Mouse (Mus musculus) cerebellum, adult 11-12 months (tissue): ENCODE measurements around the gene Qars.

Experiments
- DNase-seq: peaks from one replicate; pipeline ENCODE4 v3.0.0; 2022

Qars gene

DNA sequence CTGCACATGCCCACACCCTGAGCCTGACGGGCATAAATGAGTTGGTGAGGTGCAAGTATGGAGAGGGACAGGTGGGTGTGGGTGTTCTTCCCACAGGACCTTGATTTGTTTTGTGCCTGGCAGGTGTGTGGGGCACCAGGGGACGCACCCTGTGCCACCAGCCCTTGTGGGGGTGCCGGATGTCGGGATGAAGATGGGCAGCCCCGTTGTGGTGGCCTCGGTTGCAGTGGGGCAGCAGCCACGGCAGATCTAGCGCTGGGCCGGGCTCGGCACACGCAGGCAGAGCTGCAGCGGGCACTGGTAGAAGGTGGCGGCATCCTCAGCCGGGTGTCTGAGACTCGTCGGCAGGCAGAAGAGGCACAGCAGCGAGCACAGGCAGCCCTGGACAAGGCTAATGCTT, 19.1 kb upstream of the Qars start:
- DNase-seq = peak; percentile 36

DNA sequence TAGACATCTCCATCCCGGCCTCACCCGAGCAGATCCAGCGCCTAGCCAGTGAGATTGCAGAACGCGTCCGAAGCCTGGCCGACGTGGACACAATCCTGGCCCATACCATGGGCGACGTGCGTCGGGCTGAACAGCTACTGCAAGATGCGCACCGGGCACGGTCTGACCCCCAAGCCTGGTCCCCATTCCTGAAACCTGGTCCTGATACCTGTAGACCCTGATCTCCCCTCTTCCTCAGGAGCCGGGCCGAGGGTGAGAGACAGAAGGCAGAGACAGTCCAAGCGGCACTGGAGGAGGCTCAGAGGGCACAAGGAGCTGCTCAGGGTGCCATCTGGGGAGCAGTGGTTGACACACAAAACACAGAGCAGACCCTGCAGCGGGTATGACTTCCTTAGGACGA, 18.3 kb upstream of the Qars start:
- DNase-seq = peak; percentile 45

DNA sequence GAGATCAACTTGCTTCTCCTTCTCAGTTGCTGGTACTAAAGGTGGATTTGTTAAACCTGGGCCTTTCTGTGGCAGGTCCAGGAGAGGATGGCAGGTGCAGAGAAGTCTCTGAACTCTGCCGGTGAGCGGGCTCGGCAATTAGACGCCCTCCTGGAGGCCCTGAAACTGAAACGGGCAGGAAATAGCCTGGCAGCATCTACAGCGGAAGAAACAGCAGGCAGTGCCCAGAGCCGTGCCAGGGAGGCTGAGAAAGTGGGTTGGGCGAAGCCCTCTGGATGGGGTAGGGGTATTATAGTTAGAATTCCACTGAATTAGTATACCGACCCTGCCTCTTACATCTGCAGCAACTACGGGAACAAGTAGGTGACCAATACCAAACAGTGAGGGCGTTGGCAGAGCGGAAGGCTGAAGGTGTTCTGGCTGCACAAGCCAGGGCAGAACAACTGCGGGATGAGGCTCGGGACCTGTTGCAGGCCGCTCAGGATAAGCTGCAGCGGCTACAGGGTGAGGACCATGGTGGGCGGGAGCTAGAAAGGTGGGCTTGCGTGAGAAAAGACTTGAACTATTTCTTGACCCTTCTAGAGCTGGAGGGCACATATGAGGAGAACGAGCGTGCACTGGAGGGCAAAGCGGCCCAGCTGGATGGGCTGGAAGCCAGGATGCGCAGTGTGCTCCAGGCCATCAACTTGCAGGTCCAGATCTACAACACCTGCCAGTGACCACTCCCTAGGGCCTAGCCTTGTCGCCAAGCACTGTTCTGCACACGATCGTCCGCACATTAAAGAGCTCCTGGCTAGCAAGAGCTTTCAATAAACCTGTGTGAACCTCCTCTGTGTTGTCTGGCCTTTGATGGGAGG, 17.6 kb upstream of the Qars start:
- DNase-seq = no peak

DNA sequence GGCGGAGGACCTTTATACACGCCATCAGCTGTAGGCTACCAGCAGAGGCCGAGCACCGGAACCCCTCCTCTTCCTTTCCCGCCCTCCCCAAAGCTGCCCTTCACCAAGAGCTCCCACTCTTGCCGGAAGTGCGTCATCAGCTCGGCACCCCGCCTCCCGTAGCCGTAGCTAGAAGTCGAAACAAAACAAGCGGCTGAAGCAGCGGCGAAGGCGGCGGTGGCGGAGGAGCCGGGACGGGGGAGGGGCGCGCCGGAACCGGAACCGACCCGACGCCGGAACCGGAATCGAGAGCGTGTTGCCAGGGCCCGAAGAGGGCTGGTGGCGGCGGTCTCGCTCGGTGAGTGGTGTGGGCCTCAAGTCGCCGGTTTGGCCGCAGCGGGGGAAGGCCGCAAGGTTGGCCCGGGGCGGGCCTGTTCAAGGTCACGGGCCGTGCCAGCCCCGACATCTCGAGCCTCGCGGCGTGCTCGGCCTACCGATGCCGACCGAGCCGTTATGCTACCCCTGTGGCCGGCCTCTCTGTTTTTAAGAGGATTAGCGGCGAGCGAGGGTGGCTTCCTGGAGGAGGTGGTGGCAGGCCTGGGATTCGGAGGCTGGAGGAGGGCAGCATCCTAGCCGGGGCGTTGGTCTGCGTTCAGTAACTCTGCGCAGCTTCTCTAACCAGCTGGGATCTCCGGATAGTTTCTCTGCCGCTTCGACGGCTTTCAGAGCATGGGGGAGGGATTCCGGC, 16.8 kb upstream of the Qars start, which contains the start of gene Usp19:
Gene Usp19, plus strand, starts transcription at position 44 of the 727 bp plus-strand sequence.
- DNase-seq = peak; percentile 98

DNA sequence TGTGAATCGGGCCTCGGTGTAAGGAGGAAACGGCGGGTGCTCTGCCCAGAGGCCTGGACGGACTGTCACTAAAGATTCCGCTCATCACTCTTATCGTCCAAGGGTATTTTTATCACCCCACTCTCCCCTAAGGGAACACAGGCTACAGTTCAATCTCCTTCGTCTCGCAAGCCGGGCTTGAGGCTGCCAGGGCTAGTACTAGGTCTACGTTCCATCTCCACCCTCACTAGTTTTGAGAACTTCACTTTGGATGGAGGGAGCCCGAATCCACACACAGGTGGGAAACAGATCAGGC, 16.3 kb upstream of the Qars start:
- no peak for DNase-seq

DNA sequence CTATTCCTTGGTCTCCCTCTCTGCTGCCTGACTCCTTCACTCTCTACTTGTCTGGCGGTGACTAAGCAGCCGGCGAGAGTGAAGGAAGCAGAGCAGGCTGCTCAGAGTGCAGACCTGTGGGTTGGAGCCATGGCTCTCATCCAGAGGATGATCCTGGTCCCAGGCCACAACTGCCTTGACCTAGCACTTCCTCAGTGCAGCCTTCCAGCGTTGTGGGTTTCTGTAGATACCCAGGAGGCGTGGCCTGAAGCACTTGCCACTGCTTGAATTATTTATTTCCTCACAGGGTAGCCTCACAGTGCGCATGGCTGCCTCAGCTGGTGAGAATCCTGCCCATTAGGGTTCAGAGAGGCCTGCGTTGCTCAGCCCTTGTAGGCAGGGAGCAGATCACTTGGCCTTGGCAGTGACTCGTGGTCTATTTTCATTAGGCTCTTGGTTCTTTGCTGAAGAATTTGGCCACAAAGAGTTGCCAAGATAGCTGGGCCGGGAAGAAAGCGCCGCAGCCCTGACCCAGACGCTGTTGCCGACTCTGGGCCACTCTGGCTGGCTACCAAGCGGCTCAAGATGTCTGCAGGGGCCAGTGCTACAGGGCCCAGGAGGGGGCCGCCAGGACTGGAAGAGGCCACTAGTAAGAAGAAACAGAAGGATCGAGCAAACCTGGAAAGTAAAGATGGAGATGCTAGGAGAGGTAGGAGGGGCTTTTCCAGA, 15.3 kb upstream of the Qars start:
- DNase-seq = no peak

DNA sequence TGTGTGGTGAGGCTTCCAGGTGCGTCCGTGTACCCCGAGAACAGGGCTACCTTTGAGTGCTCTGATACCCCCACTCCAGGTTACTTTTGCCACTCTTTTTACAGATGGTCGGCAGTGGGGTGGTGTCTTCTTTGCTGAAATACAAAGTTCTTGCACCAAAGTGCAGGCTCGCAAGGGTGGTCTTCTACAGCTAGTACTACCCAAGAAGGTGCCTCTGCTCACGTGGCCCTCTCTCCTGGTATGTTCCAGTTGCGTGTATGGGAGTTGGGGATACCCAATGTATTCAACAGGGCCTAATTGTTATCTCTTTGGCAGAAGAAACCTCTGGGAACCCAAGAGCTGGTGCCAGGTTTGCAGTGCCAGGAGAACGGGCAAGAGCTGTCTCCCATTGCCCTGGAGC, 14.3 kb upstream of the Qars start:
- DNase-seq = no peak

DNA sequence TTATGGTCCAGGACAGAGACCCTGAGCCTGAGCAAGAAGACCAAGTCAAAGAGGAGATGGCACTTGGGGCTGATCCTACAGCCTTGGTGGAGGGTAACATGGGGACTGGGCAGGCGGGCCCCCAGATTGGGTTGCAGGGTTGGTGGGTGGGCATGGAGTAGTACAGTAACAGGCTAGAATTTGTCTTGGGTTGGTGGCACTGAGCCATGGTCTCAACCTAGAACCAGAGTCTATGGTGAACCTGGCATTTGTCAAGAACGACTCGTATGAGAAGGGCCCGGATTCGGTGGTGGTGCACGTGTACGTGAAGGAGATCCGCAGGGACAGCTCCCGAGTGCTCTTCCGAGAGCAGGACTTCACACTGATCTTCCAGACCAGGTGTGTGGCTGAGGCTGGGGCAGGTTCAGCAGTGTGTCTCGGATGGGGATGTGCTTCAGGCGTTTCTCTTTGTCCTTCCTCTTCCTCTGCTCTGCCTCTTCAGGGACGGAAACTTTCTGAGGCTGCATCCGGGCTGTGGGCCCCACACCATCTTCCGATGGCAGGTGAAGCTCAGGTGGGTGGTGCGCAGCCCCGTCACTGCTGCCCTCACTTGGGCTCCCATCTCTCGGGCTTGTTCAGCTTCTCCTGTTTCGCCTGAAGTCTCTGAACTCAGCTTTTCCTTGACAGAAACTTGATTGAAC, 13.2 kb upstream of the Qars start:
- no peak for DNase-seq

DNA sequence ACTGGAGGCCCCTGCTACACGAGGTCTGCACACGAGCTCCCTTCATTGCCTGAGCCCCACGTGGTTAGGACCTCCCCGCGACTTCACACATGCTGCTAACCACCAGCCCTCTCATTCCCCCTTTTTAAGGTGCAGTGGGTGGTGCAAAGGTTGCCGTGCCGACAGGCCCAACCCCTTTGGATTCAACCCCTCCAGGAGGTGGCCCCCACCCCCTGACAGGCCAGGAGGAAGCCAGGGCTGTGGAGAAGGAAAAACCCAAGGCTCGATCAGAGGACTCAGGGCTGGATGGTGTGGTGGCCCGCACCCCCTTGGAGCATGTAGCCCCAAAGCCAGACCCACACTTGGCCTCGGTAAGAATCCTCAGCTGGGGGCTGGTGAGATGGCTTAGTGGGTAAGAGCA, 12.6 kb upstream of the Qars start:
- no peak for DNase-seq

DNA sequence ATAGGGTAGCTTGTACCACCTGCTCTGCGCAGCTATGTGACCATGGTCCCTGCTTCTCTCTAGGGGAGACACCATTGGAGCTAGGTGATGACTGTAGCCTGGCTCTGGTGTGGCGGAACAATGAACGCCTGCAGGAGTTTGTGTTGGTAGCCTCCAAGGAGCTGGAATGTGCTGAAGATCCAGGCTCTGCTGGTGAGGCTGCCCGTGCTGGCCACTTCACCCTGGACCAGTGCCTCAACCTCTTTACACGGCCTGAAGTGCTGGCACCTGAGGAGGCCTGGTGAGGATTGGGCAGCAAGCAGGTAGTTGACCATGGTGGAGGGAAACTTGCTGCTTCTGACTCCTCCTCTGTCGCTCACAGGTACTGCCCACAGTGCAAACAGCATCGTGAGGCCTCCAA, 8.3 kb upstream of the Qars start:
- no peak for DNase-seq

DNA sequence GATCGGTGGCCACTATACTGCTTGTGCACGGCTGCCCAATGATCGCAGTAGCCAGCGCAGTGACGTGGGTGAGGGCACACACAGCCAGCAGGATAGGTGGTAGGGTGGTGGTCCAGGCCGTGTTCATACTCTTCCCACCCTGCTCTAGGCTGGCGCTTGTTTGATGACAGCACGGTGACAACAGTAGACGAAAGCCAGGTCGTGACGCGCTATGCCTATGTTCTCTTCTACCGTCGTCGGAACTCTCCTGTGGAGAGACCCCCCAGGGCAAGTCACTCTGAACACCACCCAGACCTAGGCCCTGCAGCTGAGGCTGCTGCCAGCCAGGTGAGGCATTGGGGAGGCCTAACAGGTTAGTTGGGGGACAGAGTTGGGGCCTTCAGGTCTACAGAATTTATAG, 7.6 kb upstream of the Qars start:
- DNase-seq = no peak

DNA sequence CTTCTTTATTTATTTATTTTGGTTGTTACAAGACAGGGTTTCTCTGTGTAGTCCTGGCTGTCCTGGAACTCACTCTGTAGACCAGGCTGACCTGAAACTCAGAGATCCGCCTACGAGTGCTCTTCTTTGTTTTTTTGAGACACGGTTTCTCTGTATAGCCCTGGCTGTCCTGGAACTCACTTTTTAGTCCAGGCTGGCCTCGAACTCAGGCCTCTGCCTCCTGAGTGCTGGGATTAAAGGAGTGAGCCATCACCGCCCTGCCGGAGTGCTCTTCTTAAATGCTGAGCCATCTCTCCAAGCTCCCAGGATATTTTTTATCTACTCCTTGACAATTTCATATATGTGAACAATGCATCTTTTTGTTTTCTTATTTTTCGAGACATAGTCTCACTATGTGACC, 605 bp upstream of the Qars start:
- no peak for DNase-seq

DNA sequence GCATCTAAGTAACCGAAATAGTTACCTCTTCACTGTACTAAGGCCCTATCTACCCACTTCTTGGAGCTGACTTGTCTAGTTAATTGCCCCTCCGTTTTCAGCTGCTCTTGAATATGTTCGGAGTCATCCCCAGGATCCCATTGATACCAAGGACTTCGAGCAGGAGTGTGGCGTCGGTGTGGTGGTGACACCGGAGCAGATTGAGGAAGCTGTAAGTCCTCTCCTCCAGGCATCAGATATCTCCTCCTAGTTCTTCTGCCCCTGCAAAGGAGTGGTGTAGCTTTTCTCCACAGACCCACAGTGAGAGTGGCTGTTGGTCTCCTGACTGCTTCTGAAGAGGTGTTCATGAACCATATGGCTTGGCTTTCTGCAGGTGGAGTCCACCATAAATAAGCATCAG, 1.3 kb downstream of the Qars start:
- DNase-seq = no peak

DNA sequence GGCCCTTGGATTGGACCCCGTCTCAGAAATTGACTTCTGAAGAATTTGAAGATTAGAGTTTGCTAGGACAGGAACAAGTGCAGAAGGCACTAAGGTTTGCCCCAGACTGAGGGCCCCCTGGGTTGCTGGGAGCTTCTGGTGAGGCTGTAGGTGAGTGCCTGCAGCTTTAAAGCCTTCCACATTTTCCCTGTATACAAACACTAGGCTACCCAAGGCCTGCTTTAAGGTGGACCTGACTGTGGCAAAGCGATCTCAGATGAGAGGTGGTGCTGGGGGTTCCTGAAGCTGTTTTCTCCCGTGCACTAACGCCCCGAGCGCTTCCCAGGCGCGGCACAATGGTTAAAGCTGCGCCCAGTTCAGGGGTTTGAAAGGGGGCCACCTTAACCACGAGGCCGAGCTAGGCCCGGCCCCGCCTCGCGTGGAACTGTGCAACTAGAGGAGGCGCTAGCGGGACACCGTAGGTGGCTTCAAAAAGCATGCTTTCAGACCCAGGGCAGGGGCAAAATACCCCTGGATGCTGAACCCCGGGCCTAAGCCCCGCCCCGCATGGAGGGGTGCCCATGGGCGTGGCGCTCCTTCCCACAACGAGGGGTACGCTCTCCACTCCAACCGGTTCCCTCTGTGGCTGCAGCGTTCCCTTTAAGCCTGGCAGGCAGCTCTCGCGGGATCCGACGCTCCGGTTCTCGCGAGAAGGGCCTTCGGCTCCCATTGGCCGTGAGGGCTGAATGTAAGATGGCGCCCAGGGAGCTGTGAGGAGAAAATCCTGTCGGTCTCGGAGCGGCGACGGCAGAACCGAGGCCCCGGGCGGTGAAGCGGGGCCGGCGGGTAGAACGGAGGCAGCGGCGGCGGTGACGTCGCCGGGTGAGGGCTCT, 9.1 kb downstream of the Qars start, which contains the start of gene Qrich1:
Gene Qrich1, plus strand, starts transcription at position 427 of the 872 bp plus-strand sequence.
- DNase-seq = peak; percentile 96

DNA sequence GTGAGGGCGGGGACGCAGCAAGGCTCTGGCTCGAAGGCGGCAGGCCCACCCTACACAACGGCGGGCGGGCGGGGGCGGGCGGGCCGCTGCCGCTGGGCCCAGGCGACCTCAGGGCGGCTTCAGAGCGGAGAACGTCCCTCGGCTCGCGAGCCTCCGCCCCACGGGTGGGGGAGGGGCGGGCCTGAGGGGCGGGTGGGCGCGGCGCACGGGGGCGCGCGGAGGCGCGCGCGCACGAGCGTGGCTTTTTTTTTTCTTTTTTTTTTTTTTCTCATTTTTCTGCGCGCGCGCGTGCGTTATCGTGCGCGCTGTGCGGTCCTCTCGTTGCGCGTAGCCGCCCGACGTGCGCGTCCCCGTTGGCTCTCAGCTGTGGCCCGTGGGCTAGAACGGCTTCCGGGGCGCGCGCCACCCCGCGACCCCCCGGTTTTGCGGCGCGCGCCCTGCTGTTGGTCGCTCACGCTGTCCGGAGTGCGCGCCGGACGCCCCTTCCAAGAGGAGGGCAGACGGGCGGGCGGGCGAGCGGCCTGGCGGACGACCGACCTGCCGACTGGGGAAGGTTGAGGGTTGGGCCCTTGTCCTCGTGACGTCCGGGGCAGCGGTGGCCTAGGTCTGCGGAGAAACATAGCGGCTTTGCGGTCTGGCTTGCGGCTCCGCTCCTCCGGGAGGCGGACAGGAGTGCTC, 9.9 kb downstream of the Qars start:
- peak; percentile 81 for DNase-seq

DNA sequence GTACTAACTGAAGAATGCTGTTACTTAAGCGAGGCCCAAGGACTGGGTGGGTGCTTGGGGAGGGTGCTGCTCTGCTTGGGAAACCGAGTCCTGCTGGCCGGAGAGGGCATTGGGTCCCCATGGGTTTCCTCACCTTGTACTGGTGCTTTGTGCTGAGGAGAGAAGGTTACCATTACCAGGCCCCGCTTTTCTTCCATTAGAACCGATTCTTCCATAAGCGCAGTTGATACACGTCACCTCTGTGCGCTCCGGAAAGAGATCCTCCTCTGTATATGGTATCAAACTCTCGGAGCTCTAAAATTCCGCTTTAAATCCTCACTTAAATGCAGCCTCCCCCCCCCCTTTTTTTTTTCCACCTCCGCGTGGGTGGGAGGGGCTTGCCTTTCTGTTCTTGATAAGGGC, 10.4 kb downstream of the Qars start:
- DNase-seq = no peak

DNA sequence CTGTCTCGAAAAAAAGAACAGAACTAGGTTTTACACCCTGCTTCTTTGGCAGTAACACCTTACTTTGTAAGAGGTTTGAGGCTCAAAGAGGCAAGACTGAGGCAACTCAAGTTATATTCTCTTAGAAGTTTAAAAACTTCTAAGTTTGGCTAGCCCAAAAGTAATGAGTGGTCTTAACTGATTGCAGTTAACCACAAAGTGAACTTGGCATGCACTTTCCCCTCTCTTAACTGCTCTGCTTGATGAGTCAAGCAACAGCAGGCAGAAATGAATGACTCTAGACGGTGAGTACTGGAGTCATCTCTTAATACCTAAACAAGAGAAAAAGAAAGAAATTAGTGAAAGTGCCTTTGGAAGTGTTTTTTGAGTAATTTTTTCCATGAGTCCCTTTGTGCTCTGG, 14.1 kb downstream of the Qars start:
- DNase-seq = no peak

DNA sequence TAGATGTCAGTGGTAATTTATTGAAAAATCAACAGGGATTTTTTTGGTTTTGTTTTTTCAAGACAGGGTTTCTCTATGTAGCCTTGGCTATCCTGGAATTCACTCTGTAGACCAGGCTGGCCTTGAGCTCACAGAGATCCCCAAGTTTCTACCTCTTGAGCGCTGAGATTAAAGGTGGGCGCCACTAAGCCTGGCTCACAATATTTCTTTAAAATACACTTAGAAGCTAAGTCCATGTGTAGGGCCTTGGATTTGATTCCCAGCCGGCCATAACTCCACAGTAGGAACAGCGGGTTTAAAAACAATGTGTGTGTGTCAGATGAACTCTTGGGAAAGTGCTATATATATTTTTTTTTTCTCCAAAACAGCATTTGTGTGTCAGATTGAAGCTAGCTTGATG, 15.8 kb downstream of the Qars start:
- no peak for DNase-seq

DNA sequence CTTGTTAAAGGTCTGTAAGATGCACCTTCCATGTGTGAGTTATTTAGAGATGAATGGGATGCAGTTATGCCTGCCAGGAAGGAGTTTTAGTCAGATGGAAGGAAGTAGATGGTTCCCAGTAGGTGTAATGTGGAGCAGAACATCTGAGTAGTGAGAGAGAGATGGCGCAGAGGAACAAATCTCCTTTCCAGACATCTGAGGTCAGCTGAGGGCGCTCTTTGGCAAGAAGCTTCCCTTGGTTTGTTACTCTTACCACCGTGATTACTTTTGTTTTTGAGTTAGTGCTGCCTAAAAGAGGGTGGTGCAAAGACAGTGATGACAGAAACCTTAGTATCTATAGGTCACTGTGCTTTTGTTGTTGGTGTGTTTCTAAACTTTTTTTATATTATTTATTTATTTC, 17.9 kb downstream of the Qars start:
- DNase-seq = no peak

DNA sequence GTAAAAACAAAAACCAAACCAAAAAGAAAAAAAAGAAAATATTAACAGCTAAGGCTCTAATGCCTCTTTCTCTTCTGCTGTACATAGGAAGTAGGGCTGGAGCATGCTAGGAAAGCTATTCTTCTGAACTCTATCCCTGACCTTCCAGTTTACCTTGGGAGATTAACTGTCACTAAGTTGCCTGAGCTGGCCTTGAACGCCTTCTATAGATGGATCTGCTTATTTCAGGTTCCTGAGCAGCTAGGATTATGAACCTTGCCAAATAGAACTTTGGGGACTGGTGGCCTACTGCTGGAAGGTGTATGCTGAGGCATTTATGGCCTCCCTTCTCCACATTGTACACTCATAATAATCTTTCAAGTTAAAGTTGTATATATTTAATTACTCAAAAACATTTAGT, 23.4 kb downstream of the Qars start:
- DNase-seq = no peak

DNA sequence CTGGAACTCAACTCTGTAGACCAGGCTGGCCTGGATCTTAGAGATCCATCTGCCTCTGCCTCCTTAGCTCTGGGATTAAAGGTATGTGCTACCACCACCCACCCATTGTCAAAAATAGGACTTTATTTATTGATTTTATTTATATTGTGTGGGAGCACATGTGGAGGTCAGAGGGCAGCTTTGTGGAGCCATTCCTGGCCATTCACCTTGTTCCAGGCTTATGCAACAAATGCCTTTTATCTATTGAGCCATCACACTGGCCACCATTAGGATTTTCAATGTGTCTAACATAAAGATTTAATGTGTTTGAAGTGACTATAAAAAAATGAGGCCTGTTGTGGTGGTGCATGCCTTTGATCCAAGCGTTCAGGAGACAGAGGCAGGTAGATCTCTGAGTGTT, 24.0 kb downstream of the Qars start:
- no peak for DNase-seq

DNA sequence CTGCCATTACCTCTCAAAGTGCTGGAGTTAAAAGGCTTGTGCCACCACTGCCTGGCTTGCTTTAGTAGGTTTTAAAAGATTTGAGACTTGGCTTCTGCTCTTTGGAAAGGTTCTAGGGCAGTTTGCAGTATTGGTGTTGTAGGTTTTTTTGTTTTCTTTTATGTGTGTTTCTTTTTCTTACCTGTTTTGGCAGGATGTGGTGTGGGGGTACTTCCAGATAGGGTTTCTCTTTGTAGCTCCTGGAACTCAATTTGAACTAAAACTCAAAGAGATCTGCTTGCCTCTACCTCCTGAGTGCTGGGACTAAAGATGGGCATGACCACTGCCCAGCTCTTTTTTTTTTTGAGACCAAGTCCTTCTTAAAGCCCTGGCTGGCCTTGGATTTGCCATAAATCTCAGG, 33.3 kb downstream of the Qars start:
- no peak for DNase-seq
